Mouse (Mus musculus): Measurements from ENCODE around the gene E2f6.
A peak's percentile ranks its signal among the peaks of the same experiment; 100 is the strongest.

Gene E2f6

GRCm38 (mm10) chr12:16850431-16851375 lies 39.9 kb downstream of the E2f6 start:
- DNase-seq, result peak; percentile 35 to 38

GRCm38 (mm10) chr12:16853431-16854165 lies 42.8 kb downstream of the E2f6 start:
- DNase-seq, result peak; percentile 89 to 93

GRCm38 (mm10) chr12:16855632-16856305 lies 45.0 kb downstream of the E2f6 start:
- no peak for DNase-seq

GRCm38 (mm10) chr12:16856306-16856679 lies 45.5 kb downstream of the E2f6 start:
- no peak for DNase-seq

GRCm38 (mm10) chr12:16858081-16858480 lies 47.3 kb downstream of the E2f6 start:
- no peak for DNase-seq

GRCm38 (mm10) chr12:16859781-16860180 lies 49.0 kb downstream of the E2f6 start:
- DNase-seq, result no peak

- DNase-seq, result no peak
Observed at GRCm38 (mm10) chr12:16860533-16860932, 49.8 kb downstream of the E2f6 start.

GRCm38 (mm10) chr12:16860961-16861360 lies 50.2 kb downstream of the E2f6 start:
- DNase-seq, result no peak

- DNase-seq, result no peak
Observed at GRCm38 (mm10) chr12:16864477-16864876, 53.7 kb downstream of the E2f6 start.

GRCm38 (mm10) chr12:16865871-16866270 lies 55.1 kb downstream of the E2f6 start:
- DNase-seq, result peak; percentile 49 to 56

- DNase-seq, result peak in 1 of 2 experiments; percentile 5
Observed at GRCm38 (mm10) chr12:16866460-16866859, 55.7 kb downstream of the E2f6 start.

- DNase-seq, result no peak
Observed at GRCm38 (mm10) chr12:16867306-16867705, 56.5 kb downstream of the E2f6 start.

GRCm38 (mm10) chr12:16868618-16869017 lies 57.9 kb downstream of the E2f6 start:
- no peak for DNase-seq

- DNase-seq, result peak in 1 of 2 experiments; percentile 37
Observed at GRCm38 (mm10) chr12:16869091-16869778, 58.5 kb downstream of the E2f6 start.

- no peak for DNase-seq
Observed at GRCm38 (mm10) chr12:16869870-16870404, 59.2 kb downstream of the E2f6 start.

GRCm38 (mm10) chr12:16870405-16871068 lies 59.8 kb downstream of the E2f6 start:
- peak; percentile 81 to 89 for DNase-seq

GRCm38 (mm10) chr12:16872006-16872405 lies 61.2 kb downstream of the E2f6 start:
- DNase-seq, result no peak

- no peak for DNase-seq
Observed at GRCm38 (mm10) chr12:16872926-16873464, 62.2 kb downstream of the E2f6 start.

- DNase-seq, result peak in 1 of 2 experiments; percentile 35
Observed at GRCm38 (mm10) chr12:16873549-16873948, 62.8 kb downstream of the E2f6 start.

GRCm38 (mm10) chr12:16874086-16874485 lies 63.3 kb downstream of the E2f6 start:
- DNase-seq, result peak; percentile 52 to 63

GRCm38 (mm10) chr12:16875269-16875668 lies 64.5 kb downstream of the E2f6 start:
- peak; percentile 62 to 67 for DNase-seq

All from lung, postnatal 4 days (tissue).